Mouse (Mus musculus): ENCODE data around the gene Tmbim7.
"Not testable (repeated sequence)": the region's sequence is repeated elsewhere in the genome, so short reads cannot be mapped to it uniquely, and the experiment has no call there.

Gene Tmbim7

DNA sequence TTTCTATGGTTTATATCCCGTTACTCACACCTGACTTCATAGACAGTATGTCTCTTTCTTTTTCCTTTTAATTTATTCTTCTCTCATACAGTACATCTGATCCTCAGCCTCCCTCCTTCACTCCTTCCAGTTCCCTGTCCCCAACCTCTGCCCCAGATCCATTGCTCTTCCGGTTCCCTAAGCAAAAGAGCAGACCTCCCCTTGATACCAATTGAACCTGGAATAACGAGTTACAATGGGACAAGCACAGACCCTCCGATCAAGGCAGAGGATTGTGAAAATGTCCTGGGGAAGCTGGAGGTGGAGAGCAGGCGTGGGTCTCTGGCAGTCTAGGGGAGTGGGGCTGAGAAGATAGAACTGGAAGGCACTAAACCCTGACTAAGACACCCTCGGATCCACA is at the start of gene Tmbim7:
Tmbim7 (plus strand) TSS at position 301 of the 400 bp plus-strand sequence.
- DNase-seq (ENCODE audit: low read depth, low spot score) = no peak

DNA sequence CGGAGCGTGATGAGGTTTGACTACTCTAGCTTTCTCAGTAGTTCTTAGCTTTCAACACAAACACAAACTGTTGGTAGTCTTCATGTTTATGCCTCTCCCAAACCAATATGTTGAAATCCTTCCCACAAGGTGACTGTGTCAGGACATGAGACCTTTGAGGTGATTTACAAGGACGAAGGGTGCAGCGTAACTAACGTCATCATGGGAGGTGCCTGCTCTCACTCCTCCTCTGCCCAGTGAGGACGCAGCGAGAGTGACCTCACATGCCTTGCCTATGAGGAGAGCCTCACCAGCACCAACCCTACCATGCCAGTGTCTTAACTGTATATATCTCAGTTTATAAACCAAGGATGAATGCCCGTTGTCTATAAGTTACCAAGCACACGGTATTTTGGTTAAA is 43.9 kb upstream of the Tmbim7 start:
- no peak for DNase-seq (ENCODE audit: low read depth, low spot score)

DNA sequence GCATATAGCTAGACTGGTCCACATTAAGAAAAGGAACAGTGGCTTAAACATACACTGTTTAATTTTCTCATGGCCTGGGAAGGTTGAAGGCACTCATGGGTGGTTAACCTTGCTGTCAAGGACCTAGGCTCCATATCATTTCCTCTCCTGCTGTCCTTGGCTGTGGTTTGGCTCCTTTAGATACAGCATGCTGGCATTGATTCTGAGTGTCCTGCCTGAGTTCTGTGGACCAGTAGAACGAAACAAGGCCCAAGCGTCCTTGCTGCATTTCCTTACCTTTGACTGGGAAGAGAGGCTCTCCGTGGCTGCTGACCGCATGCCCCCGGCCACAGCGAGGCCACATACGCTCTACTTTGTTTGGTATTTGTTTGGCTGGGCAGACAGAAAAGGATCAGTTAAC is 41.7 kb upstream of the Tmbim7 start:
- DNase-seq (ENCODE audit: low read depth, low spot score) = no peak

DNA sequence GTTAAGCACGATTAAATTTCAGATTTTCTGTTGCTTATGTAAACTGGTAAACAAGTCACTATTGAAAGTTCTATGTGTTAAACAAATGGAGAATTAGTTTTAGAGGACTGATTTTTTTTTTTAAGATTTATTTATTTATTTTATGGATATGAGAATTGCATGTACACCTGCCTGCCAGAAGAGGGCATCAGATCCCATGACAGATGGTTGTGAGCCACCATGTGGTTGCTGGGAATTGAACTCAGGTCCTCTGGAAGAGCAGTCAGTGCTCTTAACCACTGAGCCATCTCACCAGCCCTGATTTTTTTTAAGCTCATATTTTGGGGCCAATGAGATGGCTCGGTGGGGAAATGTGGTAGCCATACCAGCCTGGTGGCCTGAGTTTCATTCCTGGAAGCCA is 39.1 kb upstream of the Tmbim7 start:
- not testable (repeated sequence) for DNase-seq (ENCODE audit: low read depth, low spot score)

DNA sequence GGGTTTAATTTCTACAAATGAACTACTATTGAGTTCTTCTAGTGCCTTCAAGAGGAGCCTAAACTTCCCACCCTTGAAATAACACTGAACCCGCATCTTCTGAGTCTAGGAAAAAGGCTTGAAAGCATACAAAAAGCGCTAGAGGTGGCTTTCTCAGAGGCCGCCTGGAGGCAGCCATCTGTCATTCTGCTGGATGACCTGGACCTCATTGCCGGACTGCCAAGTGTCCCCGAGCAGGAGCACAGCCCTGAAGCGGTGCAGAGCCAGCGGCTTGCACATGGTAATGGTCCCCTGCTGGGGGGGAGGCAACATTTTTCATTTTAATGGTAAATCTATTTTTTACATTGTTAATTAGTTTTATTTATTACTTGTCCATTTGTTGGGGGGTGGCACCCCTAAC is 30.5 kb upstream of the Tmbim7 start:
- DNase-seq (ENCODE audit: low read depth, low spot score) = no peak

DNA sequence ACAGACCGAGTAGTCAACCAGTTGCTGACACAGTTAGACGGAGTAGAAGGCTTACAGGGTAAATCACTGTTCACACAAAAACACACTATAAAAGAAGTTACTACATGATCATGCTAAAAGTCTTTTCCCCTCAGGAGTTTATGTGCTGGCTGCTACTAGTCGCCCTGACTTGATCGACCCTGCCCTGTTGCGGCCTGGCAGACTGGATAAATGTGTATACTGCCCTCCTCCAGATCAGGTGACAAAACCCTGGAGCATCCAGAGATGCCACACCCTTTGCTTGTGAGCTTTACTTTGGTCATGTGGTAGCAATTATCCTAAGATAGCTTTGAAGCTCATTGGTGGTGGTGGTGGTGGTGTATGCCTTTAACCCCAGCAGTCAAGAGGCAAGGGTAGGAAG is 20.9 kb upstream of the Tmbim7 start:
- DNase-seq (ENCODE audit: low read depth, low spot score) = no peak

DNA sequence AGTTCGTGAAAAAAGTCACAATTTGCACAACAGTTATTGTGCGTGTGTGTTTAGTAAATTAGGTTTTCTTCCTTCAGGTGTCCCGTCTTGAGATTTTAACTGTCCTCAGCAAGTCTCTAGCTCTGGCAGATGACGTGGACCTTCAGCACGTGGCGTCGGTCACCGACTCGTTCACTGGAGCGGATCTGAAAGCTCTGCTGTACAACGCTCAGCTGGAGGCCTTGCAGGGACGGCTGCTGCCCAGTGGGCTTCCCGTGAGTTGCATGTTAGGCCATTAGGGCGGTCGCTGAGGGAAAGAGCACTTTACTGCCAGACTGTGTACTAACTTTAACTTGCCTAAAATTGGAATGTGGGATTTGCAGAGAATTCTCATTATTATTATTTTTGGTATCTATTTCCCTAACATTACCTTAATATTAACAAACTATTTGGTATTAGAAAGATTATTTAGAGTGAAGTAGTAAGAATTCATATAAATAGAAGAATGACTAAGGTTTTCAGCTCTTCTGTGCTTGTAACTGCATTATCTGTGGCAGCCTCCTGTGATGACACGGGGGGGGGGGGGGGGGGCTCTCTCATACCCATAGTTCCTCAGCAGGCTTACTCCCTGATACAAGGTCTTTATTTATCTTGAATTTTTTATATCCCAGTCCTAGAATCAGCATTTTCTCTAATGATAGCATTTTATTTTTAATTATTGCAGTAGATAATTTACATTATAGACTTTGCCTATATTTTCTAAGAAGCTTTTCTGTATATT is 19.3 kb upstream of the Tmbim7 start:
- no peak for DNase-seq (ENCODE audit: low read depth, low spot score)

DNA sequence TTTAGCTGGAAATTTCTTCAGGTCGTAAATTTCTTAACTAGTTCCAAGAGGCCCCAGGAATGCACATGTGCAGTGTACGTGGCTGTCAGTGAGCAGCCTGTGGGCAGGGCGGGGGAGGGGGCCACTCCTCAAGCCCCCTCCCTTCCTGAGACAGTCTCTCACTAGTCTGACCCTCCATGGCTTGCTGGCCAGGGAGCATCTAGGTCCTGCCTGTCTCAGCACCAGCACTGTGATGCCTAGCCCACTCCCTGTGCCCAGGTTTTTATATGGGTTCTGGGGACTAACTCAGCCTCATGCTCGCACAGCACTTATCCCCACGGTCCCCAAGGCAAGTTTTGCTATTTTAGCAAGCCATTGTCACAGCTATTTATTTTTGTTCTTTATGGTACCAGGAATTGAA is 18.7 kb upstream of the Tmbim7 start:
- DNase-seq (ENCODE audit: low read depth, low spot score) = no peak

DNA sequence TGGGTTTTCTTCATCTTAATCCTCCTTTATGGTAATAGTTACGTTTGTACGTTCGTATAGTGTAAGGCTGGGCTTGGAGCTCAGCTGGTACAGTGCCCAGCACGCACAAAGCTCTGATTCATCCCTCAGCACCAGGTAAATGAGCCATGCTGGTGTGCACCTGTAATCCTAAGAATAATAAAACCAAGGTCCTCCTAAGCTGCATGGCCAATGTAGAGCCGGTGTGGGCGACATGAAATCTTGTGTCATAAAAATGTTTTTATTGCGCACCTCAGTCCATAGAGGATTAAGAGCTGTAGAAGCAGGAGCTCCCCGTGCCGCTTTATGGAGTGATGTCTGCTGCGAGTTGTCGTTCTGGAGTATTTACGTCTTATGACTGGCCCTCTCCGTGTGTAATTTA is 17.7 kb upstream of the Tmbim7 start:
- no peak for DNase-seq (ENCODE audit: low read depth, low spot score)

DNA sequence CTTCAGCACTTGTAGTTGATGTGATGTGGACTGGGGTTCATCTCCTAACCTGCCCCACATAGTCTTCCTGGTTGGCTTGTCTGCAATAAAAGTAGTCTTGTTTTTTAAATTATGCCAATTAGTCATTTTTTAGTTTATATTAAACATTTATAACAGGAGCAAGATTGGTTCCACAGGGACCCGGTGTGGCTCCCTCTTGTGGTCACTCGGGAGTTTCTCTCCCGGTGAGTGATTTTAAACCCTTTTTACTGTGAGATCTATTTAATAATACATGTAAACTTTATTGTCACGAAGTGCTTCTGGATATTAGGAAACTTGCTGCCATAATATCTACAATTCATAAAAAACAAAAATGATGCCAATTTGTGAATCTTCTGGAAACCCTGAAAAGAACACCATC is 17.0 kb upstream of the Tmbim7 start:
- DNase-seq (ENCODE audit: low read depth, low spot score) = no peak

DNA sequence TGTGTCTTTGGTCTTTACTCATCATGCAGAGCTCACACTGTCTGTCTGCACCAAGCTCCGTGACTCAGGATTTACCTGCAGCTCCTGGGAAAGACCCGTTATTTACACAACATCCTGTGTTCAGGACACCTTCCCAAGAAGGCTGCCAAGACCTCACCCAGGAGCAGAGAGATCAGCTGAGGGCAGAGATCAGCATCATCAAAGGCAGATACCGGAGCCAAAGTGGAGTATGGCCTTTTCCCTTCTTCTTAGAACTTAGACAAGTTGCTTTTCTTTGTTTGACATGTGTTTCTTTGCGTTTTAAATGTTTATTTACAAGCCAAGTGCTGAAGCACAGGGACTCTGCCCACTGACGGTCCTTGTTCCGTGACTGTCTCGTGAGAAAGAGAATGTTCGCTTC is 15.7 kb upstream of the Tmbim7 start:
- no peak for DNase-seq (ENCODE audit: low read depth, low spot score)

DNA sequence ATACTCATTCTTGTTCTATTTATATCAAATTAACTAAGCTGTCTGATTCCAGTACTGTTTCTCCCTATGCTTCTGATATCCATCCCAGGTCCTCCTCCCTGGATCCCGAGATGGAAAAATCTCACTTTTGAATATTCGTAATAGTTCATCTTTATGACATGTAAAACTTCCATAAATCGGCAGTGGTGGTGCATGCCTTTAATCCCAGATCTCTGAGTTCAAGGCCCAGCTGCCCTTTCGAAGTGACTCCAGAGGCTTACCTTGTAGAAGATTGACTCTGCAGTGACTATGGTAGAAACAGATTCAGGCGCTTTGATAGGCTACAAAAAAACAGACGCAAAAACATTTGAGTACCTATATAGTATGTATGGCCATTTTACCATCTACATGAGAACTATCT is 6.4 kb upstream of the Tmbim7 start:
- DNase-seq (ENCODE audit: low read depth, low spot score) = no peak

DNA sequence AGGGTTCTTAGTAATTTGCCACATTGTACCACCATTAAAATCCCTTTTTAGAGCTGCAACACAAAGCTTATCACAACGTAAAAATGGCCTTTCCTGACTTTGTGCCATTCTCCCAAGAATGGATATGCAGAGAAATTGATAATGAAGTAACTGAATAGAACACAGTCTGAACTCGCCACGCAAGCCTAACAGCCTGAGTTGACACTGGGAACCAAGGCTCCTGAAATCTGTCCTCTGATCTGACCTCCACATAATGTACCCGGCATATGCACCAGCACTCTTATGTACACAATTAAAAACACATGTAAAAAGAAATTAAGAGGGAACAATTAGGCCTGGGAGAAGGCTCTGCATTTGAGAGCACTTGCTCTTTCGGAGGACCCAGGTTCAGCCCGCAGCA is 5.7 kb upstream of the Tmbim7 start:
- DNase-seq (ENCODE audit: low read depth, low spot score) = no peak

DNA sequence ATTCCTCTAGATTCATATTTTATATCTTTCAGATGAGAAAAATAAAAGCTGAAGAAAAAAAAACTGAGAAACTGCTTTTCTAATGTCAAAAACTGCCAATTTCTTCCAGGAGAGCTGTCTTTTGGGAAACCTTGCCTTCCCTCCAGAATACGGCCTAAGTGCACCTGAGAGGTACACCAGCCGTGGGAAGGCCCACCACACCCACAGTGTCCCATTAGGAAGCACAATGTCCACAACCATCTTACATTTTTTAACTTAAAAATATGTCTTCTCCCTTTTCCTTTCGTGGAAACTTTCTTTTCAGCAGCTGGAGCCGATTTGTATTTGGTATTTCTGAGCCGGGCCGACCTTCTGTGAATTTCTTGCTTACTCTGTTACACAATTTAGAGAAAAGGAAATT is 4.4 kb upstream of the Tmbim7 start:
- no peak for DNase-seq (ENCODE audit: low read depth, low spot score)

DNA sequence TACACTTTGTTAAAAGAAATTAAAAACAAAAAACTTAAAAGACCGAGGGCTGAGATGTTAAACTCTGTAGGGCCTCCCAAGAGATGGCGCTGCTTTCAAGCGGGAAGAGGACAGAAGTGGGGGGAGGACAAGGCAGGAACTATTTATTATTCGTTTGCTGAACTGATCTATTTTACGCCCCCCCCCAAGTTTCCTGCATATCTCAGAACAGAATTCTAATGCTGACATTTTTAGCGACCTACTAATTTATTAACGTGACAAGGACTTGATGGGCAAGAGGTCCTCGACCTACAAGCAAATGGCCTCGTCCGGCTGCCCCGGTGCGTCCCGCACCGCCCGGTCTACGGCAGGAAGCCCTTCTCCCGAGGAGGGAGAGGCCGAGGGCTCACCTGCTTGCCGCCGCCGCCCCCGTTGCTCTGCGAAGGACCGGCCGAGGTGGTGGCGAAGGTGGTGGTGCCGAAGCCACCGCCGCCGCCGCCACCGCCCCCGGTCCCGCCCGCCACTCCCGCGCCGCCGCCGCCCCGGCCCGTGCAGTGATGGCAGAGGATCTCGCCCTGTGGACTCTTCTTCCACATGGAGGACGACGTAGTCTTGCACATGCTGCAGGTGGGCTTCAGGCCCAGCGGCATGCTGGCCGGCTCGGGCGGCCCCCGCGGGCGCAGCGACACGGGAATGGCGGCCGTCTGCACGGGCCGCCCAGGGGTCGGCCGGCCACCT is 3.8 kb upstream of the Tmbim7 start:
- peak; percentile 26 for DNase-seq (ENCODE audit: low read depth, low spot score)

DNA sequence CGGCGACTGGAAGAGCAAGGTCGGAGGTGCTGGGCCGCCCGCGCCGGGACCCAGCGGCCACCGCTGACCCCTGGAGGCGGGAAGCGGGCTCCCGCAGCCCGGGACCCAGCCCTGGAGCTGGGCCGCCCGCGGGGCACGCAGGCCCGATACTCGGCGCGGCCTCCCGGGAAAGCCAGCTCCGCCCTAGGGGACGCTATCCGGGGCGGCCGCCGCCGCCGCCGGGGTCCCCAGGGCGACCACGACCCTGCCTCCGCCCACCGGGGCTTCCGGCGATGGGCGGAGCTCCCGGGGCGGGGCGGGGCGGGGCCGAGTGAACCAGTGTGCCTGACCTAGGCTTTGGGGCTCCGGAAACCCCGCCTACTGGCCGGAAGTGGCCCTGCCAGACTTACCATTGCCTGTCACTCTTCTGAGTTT is 3.3 kb upstream of the Tmbim7 start:
- DNase-seq (ENCODE audit: low read depth, low spot score) = peak; percentile 77

DNA sequence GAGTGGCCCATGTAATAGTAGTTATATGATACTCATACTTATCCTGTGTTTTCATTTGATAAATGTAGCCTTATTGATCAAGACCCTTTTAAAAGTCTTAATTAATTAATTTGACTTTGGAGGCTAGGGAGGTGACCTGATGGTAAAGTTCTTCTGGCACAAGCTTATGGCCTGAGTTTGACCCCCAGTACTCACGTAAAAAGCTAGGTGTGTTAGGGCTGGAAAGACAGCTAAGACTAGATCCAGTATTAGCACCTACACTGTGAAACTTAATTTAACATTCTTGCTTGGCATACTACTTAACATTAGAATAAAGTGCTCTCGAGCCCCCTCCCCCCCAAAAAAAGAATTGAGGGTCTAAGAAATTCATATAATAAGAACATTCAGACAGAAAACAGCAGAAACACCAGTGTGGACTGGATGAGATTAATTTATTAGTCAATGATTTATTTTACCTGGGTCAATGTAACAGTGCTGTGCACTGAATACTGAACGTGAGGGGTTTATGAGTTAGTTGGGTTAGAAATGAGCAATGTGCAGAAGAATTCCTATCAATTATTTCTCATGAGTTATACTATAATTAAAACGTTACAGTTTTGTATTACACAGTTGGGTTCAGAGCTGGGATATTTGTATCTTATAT is 2.7 kb upstream of the Tmbim7 start:
- DNase-seq (ENCODE audit: low read depth, low spot score) = no peak

DNA sequence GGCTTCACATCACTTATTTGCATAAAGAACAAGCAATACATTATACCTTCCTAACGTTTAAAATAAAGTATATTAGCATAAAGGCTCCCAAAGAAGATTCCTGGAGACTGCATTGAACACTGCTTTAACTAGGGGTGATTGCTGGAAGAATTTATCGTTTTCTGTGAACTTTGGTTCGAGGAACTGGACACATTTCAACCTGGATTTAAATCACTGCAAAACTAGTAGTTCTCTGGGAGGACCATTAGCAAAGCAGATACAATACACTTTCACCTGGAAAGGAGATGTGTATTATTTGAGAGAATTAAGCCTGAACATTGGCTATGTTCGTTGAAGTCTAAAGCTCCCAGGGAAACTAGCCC is 2.2 kb upstream of the Tmbim7 start:
- no peak for DNase-seq (ENCODE audit: low read depth, low spot score)

DNA sequence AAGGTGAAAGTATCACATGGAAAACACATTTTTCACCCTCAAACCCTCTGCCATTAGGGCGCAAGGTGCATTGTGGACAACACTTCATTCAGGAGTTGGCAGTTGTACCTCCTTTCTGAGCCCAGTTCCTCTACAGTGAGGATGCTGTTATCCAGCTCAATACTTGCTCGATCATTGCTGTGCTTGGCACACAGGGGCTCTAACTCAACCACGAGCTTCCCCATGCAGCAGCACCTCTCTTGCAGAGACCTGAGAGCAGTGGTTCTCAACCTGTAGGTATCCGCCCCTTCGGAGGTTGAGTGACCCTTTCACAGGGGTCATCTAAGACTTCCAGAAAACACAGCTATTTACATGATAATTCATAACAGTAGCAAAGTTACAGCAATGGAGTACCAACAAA is 640 bp downstream of the Tmbim7 start:
- DNase-seq (ENCODE audit: low read depth, low spot score) = no peak

DNA sequence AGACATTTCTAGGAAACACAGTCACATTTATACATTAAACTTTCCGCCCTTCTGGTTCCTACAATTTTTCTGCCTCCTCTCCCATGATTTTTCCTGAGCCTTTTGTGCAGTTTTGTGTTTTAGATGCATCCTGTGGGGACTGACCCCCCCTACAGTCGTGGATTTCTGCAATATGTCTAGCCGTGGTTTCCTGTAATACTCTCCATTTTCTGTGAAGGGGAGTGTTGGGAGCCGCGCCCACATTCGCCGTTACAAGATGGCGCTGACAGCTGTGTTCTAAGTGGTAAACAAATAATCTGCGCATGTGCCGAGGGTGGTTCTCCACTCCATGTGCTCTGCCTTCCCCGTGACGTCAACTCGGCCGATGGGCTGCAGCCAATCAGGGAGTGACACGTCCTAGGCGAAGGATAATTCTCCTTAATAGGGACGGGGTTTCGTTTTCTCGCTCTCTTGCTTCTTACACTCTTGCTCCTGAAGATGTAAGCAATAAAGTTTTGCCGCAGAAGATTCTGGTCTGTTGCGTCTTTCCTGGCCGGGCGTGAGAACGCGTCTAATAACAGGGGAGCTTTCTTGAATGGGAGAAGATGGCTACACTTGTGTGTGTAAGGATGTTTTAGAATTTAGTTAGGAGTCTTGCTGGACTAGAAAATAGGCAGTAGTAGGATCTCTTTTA is 2.1 kb downstream of the Tmbim7 start:
- DNase-seq (ENCODE audit: low read depth, low spot score) = not testable (repeated sequence)

DNA sequence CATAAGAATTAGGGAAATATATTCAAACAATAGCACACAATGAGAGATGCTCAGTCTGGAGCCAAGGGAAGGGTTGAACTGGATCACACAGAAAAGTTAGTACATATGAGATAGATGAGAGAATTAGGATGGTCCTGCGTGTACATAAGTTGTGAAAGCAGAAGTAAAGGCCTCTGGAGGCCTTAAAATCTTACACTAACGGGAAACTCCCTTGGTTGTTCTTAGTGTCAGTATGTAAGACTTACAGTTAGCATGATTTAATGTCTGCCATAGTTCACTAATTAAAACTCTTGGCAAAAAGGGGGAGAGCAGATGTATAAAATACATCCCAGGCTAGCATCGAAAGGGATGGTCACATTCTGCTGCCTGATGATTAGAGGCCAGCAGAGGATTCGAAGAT is 2.8 kb downstream of the Tmbim7 start:
- DNase-seq (ENCODE audit: low read depth, low spot score) = no peak

DNA sequence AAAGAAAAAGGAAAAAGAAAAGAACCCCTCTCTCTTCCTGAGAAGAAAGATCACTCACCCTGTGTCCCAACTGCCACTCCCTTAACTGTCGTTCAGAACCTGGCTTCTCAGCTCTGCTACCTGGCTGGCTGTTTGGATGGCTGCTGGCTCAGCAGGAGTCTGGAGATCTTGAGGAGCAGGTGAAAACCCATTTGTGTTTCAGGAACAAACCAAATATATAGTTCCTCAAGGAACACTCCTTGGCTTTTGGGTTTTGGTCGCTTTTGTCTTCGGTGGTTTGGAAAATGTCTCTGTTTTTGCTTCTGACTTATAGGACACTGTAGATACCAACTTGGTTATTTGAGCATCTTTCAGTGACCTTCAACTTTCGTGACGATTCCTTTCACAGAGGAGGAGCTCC is 6.1 kb downstream of the Tmbim7 start, which contains the start of gene Gatad1:
Gatad1 (minus strand) TSS at position 101 of the 400 bp plus-strand sequence.
- DNase-seq (ENCODE audit: low read depth, low spot score) = no peak

Data from retina, adult 2 months (tissue).